8 mouse cellular contexts compared by ENCODE assay signal in the genomic region with DNA sequence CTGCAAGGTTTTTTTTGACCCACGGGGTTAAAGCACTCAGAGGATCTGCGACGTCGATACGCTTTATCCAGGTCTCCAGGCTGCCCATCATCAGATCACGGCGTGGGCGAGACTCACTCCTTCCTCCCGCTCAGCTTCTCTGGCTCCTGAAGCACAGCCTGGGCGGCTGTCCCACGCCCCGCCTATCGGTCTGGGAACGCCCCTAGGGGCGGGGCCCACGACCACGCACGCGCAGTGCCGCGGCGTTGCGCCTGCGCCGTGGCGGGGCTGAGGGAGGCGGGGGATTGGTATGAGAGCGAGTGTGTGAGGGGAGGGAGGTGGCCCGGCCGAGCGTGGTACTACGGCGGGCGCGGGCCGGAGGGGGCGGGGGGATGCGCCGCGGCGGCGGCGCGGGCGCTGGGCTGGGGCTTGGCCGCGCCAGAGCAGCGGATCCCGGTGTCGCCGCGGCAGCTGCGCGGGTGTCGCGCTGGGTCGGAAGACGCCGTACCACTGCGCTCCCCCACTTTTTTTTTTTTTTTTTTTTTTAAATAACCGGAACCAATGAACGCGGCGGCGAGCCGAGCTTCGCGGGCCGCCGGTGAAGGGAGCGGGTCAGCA. TPM values are rescaled to one million over a fixed set of nuclear protein-coding genes. Genes with fewer than 3 reads are reported as not detected.
DNase-seq lines count a peak whose midpoint lies in the region; ATAC-seq and TF ChIP-seq lines count a peak whose summit lies in the region.

A gene (plus strand): TSS at position 354 of the 597 bp plus-strand sequence.

- H3ac ChIP-seq in myocyte (ENCODE audit: control insufficient read depth, insufficient read length): peak within 1 kb of the TSS; percentile 96

- H3K9me3 ChIP-seq in heart, embryonic 11.5 days (replicated peaks; ENCODE audit: control insufficient read depth, low read length): no peaks in the 10 kb centered on the region
- H3K9me3 ChIP-seq in kidney, embryonic 16.5 days (ENCODE audit: low read length): no peaks in the 10 kb centered on the region

- TF ChIP-seq POLR2A in liver, adult 2 months (IDR thresholded peaks at IDR 0.05; ENCODE audit: extremely low read depth, insufficient read depth, low read length): peak; percentile 75; the same call in 1 of the 2 replicates
- TF ChIP-seq POLR2A in myocyte (IDR thresholded peaks at IDR 0.05; ENCODE audit: insufficient read length, low read depth): peak; percentile 64

- H3K27ac ChIP-seq in heart, embryonic 11.5 days (ENCODE audit: low read depth, low read length): peak within 1 kb of the TSS; percentile 92
- peak within 1 kb of the TSS; percentile 94 for H3K27ac ChIP-seq in kidney, embryonic 16.5 days (ENCODE audit: low read length)
- H3K27ac ChIP-seq in liver, adult 2 months (replicated peaks; ENCODE audit: insufficient read depth, low read depth, low read length): peak within 1 kb of the TSS; percentile 92

- H3K36me3 ChIP-seq in heart, embryonic 11.5 days (ENCODE audit: control insufficient read depth, insufficient read depth, low read length): no peaks in the 10 kb centered on the region
- H3K36me3 ChIP-seq in kidney, embryonic 16.5 days (ENCODE audit: insufficient read depth, low read length): no peaks in the 10 kb centered on the region
- H3K36me3 ChIP-seq in liver, adult 2 months (ENCODE audit: control insufficient read depth, insufficient read depth, low read length): no peaks in the 10 kb centered on the region
- peaks cover 6% of the 10 kb centered on the region for H3K36me3 ChIP-seq in myocyte (ENCODE audit: control insufficient read depth, insufficient read depth)
- H3K36me3 ChIP-seq in splenic B cell, adult 2 months (ENCODE audit: control insufficient read depth, insufficient read depth, low read length, poor library complexity, severe bottlenecking): no peaks in the 10 kb centered on the region

- H3K4me2 ChIP-seq in heart, embryonic 11.5 days: peak within 1 kb of the TSS; percentile 77
- peak within 1 kb of the TSS; percentile 87 for H3K4me2 ChIP-seq in kidney, embryonic 16.5 days (replicated peaks; ENCODE audit: low read depth, low read length)
- peak within 1 kb of the TSS; percentile 89 for H3K4me2 ChIP-seq in myocyte (ENCODE audit: low read depth)

- peak within 1 kb of the TSS; percentile 92 for H3K4me3 ChIP-seq in heart, embryonic 11.5 days (ENCODE audit: low read depth, low read length)
- H3K4me3 ChIP-seq in kidney, embryonic 16.5 days (ENCODE audit: low read length): peak within 1 kb of the TSS; percentile 94
- H3K4me3 ChIP-seq in liver, adult 2 months (ENCODE audit: insufficient read depth, low read depth, low read length): peak within 1 kb of the TSS; percentile 97
- peak within 1 kb of the TSS; percentile 82 for H3K4me3 ChIP-seq in myocyte

- peak within 1 kb of the TSS; percentile 94 for H3K9ac ChIP-seq in heart, embryonic 11.5 days (ENCODE audit: low read depth, low read length)
- peak within 1 kb of the TSS; percentile 95 for H3K9ac ChIP-seq in kidney, embryonic 16.5 days (replicated peaks; ENCODE audit: low read length)
- H3K9ac ChIP-seq in liver, adult 2 months (ENCODE audit: low read depth, low read length): peak within 1 kb of the TSS; percentile 97

- WGBS in heart, embryonic 11.5 days (ENCODE audit: insufficient replicate concordance): under 1% methylated on average over 68 of the region's 71 CpGs
- WGBS in kidney, embryonic 16.5 days: under 1% methylated on average over 46 of the region's 71 CpGs
- WGBS in liver, adult 2 months: under 1% methylated on average over 67 of the region's 71 CpGs

- ATAC-seq in erythroblast, adult 5-6 weeks (replicated peaks; ENCODE audit: low FRiP score, poor library complexity, severe bottlenecking): peak; percentile 95
- ATAC-seq in heart, embryonic 11.5 days (replicated peaks; ENCODE audit: insufficient number of reproducible peaks, low FRiP score, low TSS enrichment): peak; percentile 95
- peak; percentile 95 for ATAC-seq in kidney, embryonic 16.5 days (ENCODE audit: low FRiP score, low TSS enrichment)

- DNase-seq in B cell, adult 2 months: peak; percentile 98 to 99
- DNase-seq in brain, adult 2 months (ENCODE audit: low read depth, low spot score): peak; percentile 97
- peak; percentile 78 for DNase-seq in liver, adult 2 months (ENCODE audit: extremely low read depth, low read depth, low spot score)
- peak; percentile 96 for DNase-seq in splenic B cell, adult 2 months (ENCODE audit: low read depth, low spot score)

- no peaks in the 10 kb centered on the region for H3K27me3 ChIP-seq in heart, embryonic 11.5 days (ENCODE audit: control insufficient read depth, insufficient read depth, low read length)
- no peaks in the 10 kb centered on the region for H3K27me3 ChIP-seq in kidney, embryonic 16.5 days (ENCODE audit: insufficient read depth, low read length)
- no peaks in the 10 kb centered on the region for H3K27me3 ChIP-seq in liver, adult 2 months (ENCODE audit: control insufficient read depth, insufficient read depth, low read length)
- H3K27me3 ChIP-seq in myocyte (ENCODE audit: control insufficient read depth, insufficient read depth, insufficient read length): no peaks in the 10 kb centered on the region
- no peaks in the 10 kb centered on the region for H3K27me3 ChIP-seq in splenic B cell, adult 2 months (ENCODE audit: control insufficient read depth, insufficient read depth, low read length, poor library complexity, severe bottlenecking)

- H3K79me2 ChIP-seq in liver, adult 2 months (ENCODE audit: control insufficient read depth, insufficient read depth, low read length): peaks cover 3% of the 10 kb centered on the region; the same call in 1 of the 2 replicates
- H3K79me2 ChIP-seq in myocyte (ENCODE audit: control insufficient read depth, insufficient read depth): peaks cover 43% of the 10 kb centered on the region

- TF ChIP-seq CTCF in liver, adult 2 months (IDR thresholded peaks at IDR 0.05; ENCODE audit: low read depth, low read length): no peak

- H3K4me1 ChIP-seq in heart, embryonic 11.5 days (ENCODE audit: control insufficient read depth, insufficient read depth, low read length): peaks cover 9% of the 10 kb centered on the region
- peaks cover 37% of the 10 kb centered on the region for H3K4me1 ChIP-seq in kidney, embryonic 16.5 days (ENCODE audit: insufficient read depth, low read length)
- peaks cover 20% of the 10 kb centered on the region for H3K4me1 ChIP-seq in liver, adult 2 months (ENCODE audit: control insufficient read depth, insufficient read depth, low read length)

TF ChIP-seq in myocyte, 11 proteins besides CTCF, POLR2A, EP300 and RAD21:
- TF ChIP-seq MYOG (IDR thresholded peaks at IDR 0.05; ENCODE audit: control insufficient read depth in 1 of 3, insufficient read depth in 1 of 3, insufficient read length in 2 of 3, low read depth in 2 of 3): peak in 1 of 3 experiments; percentile 27
- TF ChIP-seq E2F4 (IDR thresholded peaks at IDR 0.05; ENCODE audit: insufficient read depth): no peak
- TF ChIP-seq MAX (IDR thresholded peaks at IDR 0.05; ENCODE audit: low read depth): no peak
- TF ChIP-seq USF1 (IDR thresholded peaks at IDR 0.05; ENCODE audit: low read depth): no peak
- peak; percentile 86 for TF ChIP-seq POLR2AphosphoS2 (IDR thresholded peaks at IDR 0.05; ENCODE audit: insufficient read length, low read depth)
- peak in 1 of 3 experiments; percentile 38 for TF ChIP-seq MYOD1 (IDR thresholded peaks at IDR 0.05; ENCODE audit: control insufficient read depth in 1 of 3, insufficient read length in 2 of 3, low read depth in 2 of 3)
- no peak for TF ChIP-seq TCF12 (IDR thresholded peaks at IDR 0.05; ENCODE audit: insufficient read depth, poor library complexity, severe bottlenecking)
TF ChIP-seq in myocyte: peak in this region for 3.

RNA-seq across cellular contexts. Expression of the gene that starts here (rescaled TPM):
- total RNA-seq in erythroblast, adult 5-6 weeks (2015; ENCODE audit: low replicate concordance): 3.3 and 8.8 TPM in 2 replicates
- total RNA-seq in erythroblast, adult 5-6 weeks (2017; ENCODE audit: low replicate concordance): 7.9 and 8.6 TPM in 2 replicates
- polyA plus RNA-seq in heart, embryonic 11.5 days (2014; fragmentation: Nextera tagmentation; extraction: Ambion mirVana): 9.9 and 16.1 TPM in 2 replicates
- polyA plus RNA-seq in kidney, embryonic 16.5 days (2015; fragmentation: Nextera tagmentation; extraction: Ambion mirVana): 18.0 and 19.6 TPM in 2 replicates
- total RNA-seq in liver, adult 2 months (2014; rRNA removed): 13.2 and 13.7 TPM in 2 replicates
- polyA plus RNA-seq in liver, adult 2 months (2012; rRNA removed): 7.1 and 12.2 TPM in 2 replicates
- polyA plus RNA-seq in myocyte (2012; fragmentation: generic; extraction: Trizol): 23.6 TPM

Comparison
In these comparisons a context has a peak if more than half of its experiments do, and no peak if none do; other contexts are left out.
1. Peak in every context shown above with its lines: DNase-seq, ATAC-seq, H3K4me3 ChIP-seq and H3K27ac ChIP-seq.